Mouse (Mus musculus): ENCODE measurements around the gene Rnf152.

Rnf152 gene

GRCm38 (mm10) chr1:105356291-105357011 lies at the start of gene Rnf152:
Gene Rnf152, minus strand, starts transcription at chr1:105356710.
- in situ Hi-C loops (cut with MboI), result no loop called here

DNA sequence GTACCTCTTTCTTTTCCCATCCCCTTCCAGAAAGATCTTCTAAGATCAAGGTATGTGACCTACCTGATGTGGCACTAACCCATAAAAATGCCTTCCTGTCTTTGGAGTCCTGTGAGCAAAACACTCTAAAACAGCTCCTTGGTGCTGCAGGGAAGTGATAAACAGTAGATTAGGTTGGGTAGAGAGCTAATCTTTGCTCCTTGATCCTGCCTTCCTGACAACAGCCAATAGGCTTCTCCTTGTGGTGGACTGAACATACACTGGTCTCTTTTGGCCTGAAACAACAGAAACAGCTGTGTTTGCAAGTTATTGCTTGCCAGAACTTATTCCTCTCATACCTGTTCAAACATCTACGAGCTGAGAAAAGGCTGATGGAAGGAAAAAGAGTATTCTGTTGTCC lies 46.3 kb upstream of the Rnf152 start:
- in situ Hi-C loops (cut with MboI), result no loop called here

DNA sequence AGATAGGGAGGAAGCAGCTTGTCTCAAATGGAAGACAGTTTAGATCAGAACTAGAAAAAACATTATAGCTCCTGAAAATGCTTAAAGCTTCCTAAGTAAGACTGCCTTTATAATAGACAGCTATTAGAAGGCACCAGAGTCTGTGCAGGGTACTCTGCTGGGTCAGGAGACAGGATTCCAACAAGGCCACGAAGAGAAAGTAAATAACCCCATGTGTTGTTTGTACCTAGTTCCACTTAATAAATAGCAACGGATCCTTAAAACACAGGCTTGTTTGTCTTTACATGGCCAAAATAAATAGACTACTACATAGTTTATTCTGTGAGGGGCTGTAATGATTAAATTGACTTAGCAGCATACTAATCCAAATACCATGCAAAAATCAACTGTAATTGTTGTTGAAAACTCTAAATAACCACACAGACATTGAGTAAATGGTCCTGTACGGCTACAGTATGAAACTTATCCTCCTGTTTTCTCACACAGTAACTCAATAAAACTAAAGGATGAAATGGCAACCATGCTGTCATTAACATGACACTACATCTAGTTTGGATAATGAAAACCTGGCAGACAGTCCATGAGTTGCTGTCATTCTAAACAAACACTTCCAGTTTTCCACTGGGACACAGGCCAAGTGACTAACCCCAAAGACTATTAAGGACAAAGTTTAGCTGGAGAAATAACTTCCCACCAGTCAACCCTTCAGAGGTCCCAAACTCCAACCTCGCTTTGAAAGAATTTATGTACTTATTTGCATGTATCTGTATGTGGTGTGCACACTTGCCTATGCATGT lies 27.8 kb upstream of the Rnf152 start:
- in situ Hi-C loops (cut with MboI), result no loop called here

DNA sequence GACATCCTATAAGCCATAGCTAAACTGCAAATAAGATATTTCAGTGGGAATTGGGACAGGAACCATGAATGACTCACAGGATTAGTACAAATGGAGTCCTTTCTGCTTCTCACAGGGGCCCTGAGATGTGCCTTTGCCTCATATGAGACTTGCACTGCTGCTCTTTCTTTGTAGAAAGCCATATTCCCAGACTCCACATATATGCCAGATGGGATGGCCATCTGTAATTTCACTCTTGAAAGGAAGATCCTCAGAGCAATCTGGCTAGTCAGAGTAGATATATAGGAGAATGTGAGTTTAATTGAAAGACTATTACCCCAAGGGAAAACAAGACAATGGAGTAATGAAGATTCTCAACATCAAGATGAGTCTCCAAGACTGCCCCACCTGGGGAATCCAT lies 21.0 kb upstream of the Rnf152 start:
- in situ Hi-C loops (cut with MboI), result no loop called here

DNA sequence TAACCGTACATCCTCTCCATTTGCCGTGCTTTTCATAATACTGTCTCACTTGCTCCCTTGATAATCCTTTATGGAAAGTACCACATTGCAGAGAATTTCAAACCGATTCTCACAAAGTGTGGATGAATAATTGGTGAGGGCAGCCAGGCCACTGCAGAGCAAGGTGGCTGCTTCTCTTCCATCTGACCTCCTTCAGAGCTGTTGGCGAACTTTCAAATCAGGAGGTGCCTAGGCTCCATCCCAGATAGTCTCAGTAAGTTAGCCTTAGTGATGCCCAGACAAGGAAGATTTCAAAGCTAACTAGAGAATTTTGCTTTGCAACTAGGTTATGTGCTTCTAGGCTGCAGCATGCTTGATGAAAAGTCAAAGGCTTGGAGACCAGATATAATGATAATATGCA lies 18.1 kb upstream of the Rnf152 start:
- in situ Hi-C loops (cut with MboI), result no loop called here

DNA sequence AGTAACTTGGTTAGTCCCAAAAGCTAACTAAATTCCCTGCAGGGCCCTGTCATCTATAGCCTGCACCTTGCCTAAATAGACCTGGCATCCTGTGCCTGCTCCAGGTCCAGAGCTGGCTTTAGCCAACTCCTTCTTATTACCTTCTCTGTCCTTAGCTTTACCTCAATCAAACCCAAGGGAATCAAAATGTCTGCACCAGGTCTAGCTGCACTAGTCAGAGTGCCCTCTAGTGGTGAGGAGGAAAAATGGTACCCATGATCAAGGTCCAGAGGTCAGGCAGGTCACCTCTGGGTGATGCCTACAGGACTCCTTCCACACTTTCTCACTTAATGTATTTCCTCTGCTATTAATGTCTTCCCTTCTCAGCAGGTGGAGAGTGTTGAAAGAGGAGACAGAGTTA lies 6.2 kb upstream of the Rnf152 start:
- in situ Hi-C loops (cut with MboI), result no loop called here

DNA sequence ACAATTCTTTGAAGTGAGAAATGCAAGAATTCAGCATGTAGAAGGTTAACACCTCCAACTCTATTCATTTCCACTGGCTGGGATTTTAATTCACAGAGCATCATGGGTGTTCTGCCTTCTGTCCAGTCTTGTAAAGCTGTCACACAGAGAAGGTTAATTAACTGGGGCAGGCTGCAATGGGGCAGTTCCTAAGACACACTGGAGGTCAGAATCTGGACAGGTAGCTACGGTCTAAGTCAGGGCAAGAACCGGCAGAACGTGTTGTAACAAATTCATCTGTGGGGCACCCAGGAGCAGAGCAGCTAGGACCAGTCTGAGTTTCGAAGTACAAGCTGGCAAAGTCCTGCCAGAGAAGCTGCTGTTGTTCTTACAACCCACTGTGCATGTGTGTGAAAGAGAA lies 2.4 kb upstream of the Rnf152 start:
- in situ Hi-C loops (cut with MboI), result no loop called here

GRCm38 (mm10) chr1:105355910-105356290 lies 610 bp downstream of the Rnf152 start:
- in situ Hi-C loops (cut with MboI), result no loop called here

GRCm38 (mm10) chr1:105354901-105355891 lies 1.3 kb downstream of the Rnf152 start:
- in situ Hi-C loops (cut with MboI), result no loop called here

- in situ Hi-C loops (cut with MboI), result no loop called here
Measured at GRCm38 (mm10) chr1:105351806-105352205, 4.7 kb downstream of the Rnf152 start.

- in situ Hi-C loops (cut with MboI), result no loop called here
Measured at GRCm38 (mm10) chr1:105342305-105342704, 14.2 kb downstream of the Rnf152 start.

DNA sequence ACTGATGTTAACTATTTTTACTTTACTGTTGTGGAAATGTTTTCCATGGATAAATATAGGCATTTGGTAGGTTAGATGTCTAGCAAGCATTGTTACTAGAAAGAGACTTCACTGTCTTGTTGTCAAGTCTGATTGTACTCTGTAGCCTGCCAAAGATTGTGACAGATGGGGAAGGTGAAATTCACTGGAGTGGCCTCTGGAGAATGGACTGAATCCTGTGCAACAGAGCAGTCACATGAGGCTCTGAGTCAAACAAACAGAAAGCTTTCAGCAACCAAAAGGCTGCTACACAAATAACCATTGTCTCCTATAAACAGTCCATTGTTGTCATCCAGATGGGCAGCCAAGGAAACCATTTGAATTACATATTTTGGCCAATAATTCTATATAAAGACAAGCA lies 15.6 kb downstream of the Rnf152 start:
- in situ Hi-C loops (cut with MboI), result no loop called here

- in situ Hi-C loops (cut with MboI), result no loop called here
Measured at GRCm38 (mm10) chr1:105337397-105337796, 19.1 kb downstream of the Rnf152 start.

DNA sequence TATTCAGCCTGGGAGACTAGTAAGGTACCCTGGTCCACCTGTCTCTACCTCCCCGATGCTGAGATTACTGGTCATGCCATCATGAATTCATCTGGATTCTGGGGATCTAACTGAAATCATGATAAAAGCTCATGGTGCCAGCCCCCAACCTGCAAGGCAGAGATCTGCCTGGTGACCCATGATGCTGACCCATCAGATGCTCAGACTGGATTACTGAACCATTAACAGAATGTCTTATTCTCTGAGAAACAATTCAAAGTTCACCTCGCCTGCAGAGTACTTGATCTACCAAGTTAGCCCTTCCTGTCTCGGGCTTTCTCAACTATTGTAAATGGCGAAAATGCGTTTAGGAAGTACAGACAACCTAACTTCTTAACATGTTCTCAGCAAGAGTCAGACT lies 20.4 kb downstream of the Rnf152 start:
- in situ Hi-C loops (cut with MboI), result no loop called here

GRCm38 (mm10) chr1:105332087-105332731 lies 24.3 kb downstream of the Rnf152 start:
- in situ Hi-C loops (cut with MboI), result no loop called here

GRCm38 (mm10) chr1:105331605-105332004 lies 24.9 kb downstream of the Rnf152 start:
- in situ Hi-C loops (cut with MboI), result no loop called here

DNA sequence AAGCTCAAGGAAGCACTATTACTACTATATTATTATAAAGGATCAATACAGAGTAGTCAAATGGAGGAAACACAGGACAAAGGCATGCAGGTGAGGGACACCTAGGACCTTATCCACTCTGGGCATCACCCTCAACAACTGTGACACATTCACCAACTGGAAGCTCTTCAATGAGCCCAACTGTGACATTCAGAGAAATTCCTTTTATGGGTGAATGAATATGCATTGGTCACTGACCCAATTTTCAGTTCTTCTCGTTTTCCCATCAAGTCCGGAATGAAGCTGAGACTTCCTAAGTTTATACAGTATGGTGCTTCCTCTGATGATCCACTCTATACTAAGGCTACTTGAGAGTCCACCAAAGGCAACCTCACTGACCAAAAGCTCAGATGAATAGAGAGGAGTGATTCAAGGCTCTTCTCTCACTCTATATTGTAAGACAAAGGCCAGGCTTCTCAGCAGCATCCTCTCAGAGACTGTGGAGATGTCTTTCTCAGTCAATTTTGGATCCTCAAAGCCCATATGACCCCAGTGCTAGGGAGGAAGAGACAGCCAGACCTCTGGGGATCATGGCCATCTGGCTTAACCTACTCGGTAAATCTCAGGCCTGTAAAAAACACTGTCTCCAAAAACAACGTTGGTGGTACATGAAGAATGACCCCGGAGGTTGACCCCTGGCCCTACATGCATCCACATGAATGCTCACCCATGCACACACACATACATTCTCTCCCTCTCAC lies 25.8 kb downstream of the Rnf152 start:
- in situ Hi-C loops (cut with MboI), result no loop called here

GRCm38 (mm10) chr1:105327789-105328188 lies 28.7 kb downstream of the Rnf152 start:
- in situ Hi-C loops (cut with MboI), result no loop called here

- in situ Hi-C loops (cut with MboI), result no loop called here
Measured at GRCm38 (mm10) chr1:105324636-105325035, 31.9 kb downstream of the Rnf152 start.

DNA sequence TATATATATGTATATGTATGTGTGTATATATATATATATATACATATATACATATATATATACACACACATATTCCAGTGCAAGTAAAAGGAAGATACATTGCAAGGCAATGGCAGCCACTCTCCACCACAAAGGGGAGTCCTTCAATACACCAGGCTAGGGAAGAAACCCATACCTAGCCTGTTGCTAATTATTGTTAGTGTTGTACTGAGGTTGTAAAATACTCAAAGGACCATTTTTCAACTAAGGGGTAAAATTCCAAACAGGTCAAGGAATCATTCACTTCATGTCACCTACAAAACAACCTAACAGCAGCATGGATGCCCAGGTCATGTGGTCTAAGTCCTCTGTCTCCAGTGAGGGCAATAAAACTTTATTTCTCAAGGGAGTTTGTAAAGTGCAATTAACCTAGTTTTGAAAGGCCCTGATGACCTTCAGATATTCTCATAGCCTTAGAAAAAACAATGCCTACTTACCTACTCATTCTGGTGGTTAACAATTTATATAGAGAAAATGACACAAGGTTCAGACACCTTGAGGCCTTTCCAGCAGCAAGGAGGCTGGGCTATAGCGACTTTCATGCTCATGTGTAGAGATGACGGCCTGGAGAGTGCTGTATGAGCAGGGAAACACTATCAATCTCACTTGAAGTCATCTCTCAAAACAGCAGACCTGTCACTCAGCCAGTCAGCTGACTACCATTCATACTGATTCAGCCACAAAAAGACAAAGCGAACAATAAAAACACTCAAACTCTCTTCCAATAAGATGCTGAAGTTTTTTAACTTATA lies 42.3 kb downstream of the Rnf152 start:
- in situ Hi-C loops (cut with MboI), result no loop called here
